ENCODE assay signal across 8 mouse cellular contexts in genomic region chr8:95429945-95430344, GRCm38 (mm10). TPM values are rescaled to one million over a fixed set of nuclear protein-coding genes. Genes with fewer than 3 reads are reported as not detected.
DNase-seq lines count a peak whose midpoint lies in the region; ATAC-seq and TF ChIP-seq lines count a peak whose summit lies in the region.
"Had no signal": no experiment of that assay in that cellular context is flagged by ENCODE, and none has a peak within 500 bp of the region (broad histone marks: within the 10 kb centered on the region; RNA-seq: fewer than 3 reads in every experiment).

No protein-coding gene starts in this region.

- in situ Hi-C loops in Patski (cut with MboI; ENCODE audit: low pct_unique_long_range_greater_than_20kb) = loop anchor here (5.0 to 10.0 kb wide), 2 partner anchors 78 to 175 kb away; partner anchors contain the start of gene Mmp15

- H3K36me3 ChIP-seq in hindbrain, embryonic 14.5 days (replicated peaks; ENCODE audit: control insufficient read depth, insufficient read depth) = no peaks in the 10 kb centered on the region
- no peaks in the 10 kb centered on the region for H3K36me3 ChIP-seq in midbrain, postnatal 0 days (ENCODE audit: insufficient read depth, low read length)

- H3K4me3 ChIP-seq in gastrocnemius, adult 2 months = peak overlapping the region; percentile 59
- H3K4me3 ChIP-seq in hindbrain, embryonic 14.5 days (replicated peaks; ENCODE audit: low read length) = no peak overlapping the region
- 0 out of 2 replicates have a peak overlapping the region, but pooled peaks have one; percentile 3 for H3K4me3 ChIP-seq in midbrain, postnatal 0 days (ENCODE audit: low read depth, low read length)

- CTCF ChIA-PET in Patski (lab: Charles Lee) = interaction anchor here (0.7 to 8.9 kb wide), 9 partner anchors 10 to 99 kb away, joined by 3 to 108 read pairs (median 3); partner anchors contain the start of genes Mmp15 and Usb1

- 2% methylated on average over 3 of the region's 3 CpGs for WGBS in hindbrain, embryonic 14.5 days
- WGBS in midbrain, postnatal 0 days = 4% methylated on average over 3 of the region's 3 CpGs

- TF ChIP-seq CTCF in Patski (IDR thresholded peaks at IDR 0.05) = peak; percentile 80
- TF ChIP-seq CTCF in gastrocnemius, adult 2 months (IDR thresholded peaks at IDR 0.05) = peak; percentile 66
- peak; percentile 63 for TF ChIP-seq CTCF in midbrain, postnatal 0 days (IDR thresholded peaks at IDR 0.05)

- intact Hi-C loops in gastrocnemius, adult 2 months (cut with DNase I) = loop anchor here (2.0 to 10.0 kb wide), 3 partner anchors 83 to 185 kb away; partner anchors contain the start of genes Usb1 and Zfp319

- H3K27ac ChIP-seq in gastrocnemius, adult 2 months = peak overlapping the region; percentile 82
- peak overlapping the region; percentile 44 for H3K27ac ChIP-seq in hindbrain, embryonic 14.5 days
- H3K27ac ChIP-seq in midbrain, postnatal 0 days (ENCODE audit: low read depth, low read length) = peak overlapping the region; percentile 47

- POLR2A ChIA-PET in Patski (lab: Charles Lee) = interaction anchor here (1.0 to 1.8 kb wide), 3 partner anchors 44 to 97 kb away, joined by 5 to 6 read pairs (median 5); partner anchors contain the start of genes Usb1 and Zfp319

- no peaks in the 10 kb centered on the region for H3K9me3 ChIP-seq in hindbrain, embryonic 14.5 days (ENCODE audit: control insufficient read depth, low read length)
- no peaks in the 10 kb centered on the region for H3K9me3 ChIP-seq in midbrain, postnatal 0 days (ENCODE audit: low read length)
- H3K9me3 ChIP-seq: megakaryocyte, embryonic 14.5 days had no signal

- H3K9ac ChIP-seq in hindbrain, embryonic 14.5 days = 0 out of 2 replicates have a peak overlapping the region, but pooled peaks have one; percentile 8
- H3K9ac ChIP-seq in midbrain, postnatal 0 days (replicated peaks; ENCODE audit: low read length, poor library complexity, severe bottlenecking) = 0 out of 2 replicates have a peak overlapping the region, but pooled peaks have one; percentile 33

- H3K4me1 ChIP-seq in hindbrain, embryonic 14.5 days (replicated peaks; ENCODE audit: control insufficient read depth, insufficient read depth, low read length) = peaks cover 75% of the 10 kb centered on the region
- H3K4me1 ChIP-seq in midbrain, postnatal 0 days (ENCODE audit: insufficient read depth, low read length) = peaks cover 25% of the 10 kb centered on the region

- H3K27me3 ChIP-seq in Patski = no peaks in the 10 kb centered on the region
- H3K27me3 ChIP-seq in hindbrain, embryonic 14.5 days (ENCODE audit: control insufficient read depth, insufficient read depth, low read length) = no peaks in the 10 kb centered on the region
- no peaks in the 10 kb centered on the region for H3K27me3 ChIP-seq in midbrain, postnatal 0 days (ENCODE audit: insufficient read depth, low read length)
- H3K27me3 ChIP-seq: megakaryocyte, embryonic 14.5 days had no signal

- peak; percentile 41 for ATAC-seq in Patski
- peak; percentile 24; the same call in 1 of the 2 replicates for ATAC-seq in hindbrain, embryonic 14.5 days (ENCODE audit: low FRiP score)
- no peak for ATAC-seq in midbrain, postnatal 0 days (ENCODE audit: low FRiP score)

- no peak for DNase-seq in Patski (ENCODE audit: low read depth, low spot score)
- peak; percentile 17 for DNase-seq in cerebellum, adult 8-10 months
- peak; percentile 69 for DNase-seq in gastrocnemius, adult 2 months
- DNase-seq in hindbrain, embryonic 14.5 days (ENCODE audit: low spot score) = peak; percentile 55
- peak; percentile 44 to 60 for DNase-seq in layer of hippocampus, postnatal 10 days (ENCODE audit: low spot score in 2 of 2)
- peak; percentile 79 for DNase-seq in midbrain, postnatal 0 days (ENCODE audit: low spot score)
- no peak for DNase-seq in thymus, postnatal 14 days

- H3K4me2 ChIP-seq in hindbrain, embryonic 14.5 days (replicated peaks) = peak overlapping the region; percentile 32
- peak overlapping the region; percentile 29 for H3K4me2 ChIP-seq in midbrain, postnatal 0 days (ENCODE audit: low read depth, low read length, poor library complexity, severe bottlenecking)

RNA-seq across cellular contexts. Expression of gene Cfap20, which starts 4.7 kb away (rescaled TPM):
- 64.5 TPM for polyA plus RNA-seq in Patski (2021)
- 1 to 10 TPM; 6.5 TPM for total RNA-seq in gastrocnemius, adult 2 months (2021)
- 128 and 139 TPM in 2 replicates for polyA plus RNA-seq in hindbrain, embryonic 14.5 days (2014; fragmentation: Nextera tagmentation; extraction: Ambion mirVana)
- total RNA-seq in layer of hippocampus, postnatal 10 days (2021) = 10 to 100 TPM; 64.1 to 67.9 TPM
- 71.9 and 80.4 TPM in 2 replicates for total RNA-seq in midbrain, postnatal 0 days (2014; rRNA removed)
- 119 and 129 TPM in 2 replicates for polyA plus RNA-seq in midbrain, postnatal 0 days (2015; fragmentation: Nextera tagmentation; extraction: Ambion mirVana)

RNA-seq across cellular contexts. Expression of gene Csnk2a2, which starts 59.9 kb away (rescaled TPM):
- 87.3 TPM for polyA plus RNA-seq in Patski (2021)
- 10 to 100 TPM; 23.1 to 23.7 TPM for total RNA-seq in gastrocnemius, adult 2 months (2021)
- 15.8 and 16.1 TPM in 2 replicates for polyA plus RNA-seq in hindbrain, embryonic 14.5 days (2014; fragmentation: Nextera tagmentation; extraction: Ambion mirVana)
- total RNA-seq in layer of hippocampus, postnatal 10 days (2021) = 10 to 100 TPM; 73.8 to 80.8 TPM
- 19.8 and 28.1 TPM in 2 replicates for total RNA-seq in midbrain, postnatal 0 days (2014; rRNA removed)
- 8.1 and 9.6 TPM in 2 replicates for polyA plus RNA-seq in midbrain, postnatal 0 days (2015; fragmentation: Nextera tagmentation; extraction: Ambion mirVana)

Comparison
In these comparisons a context has a peak if more than half of its experiments do, and no peak if none do; other contexts are left out.
1. DNase-seq: peak in cerebellum, adult 8-10 months (single experiment), gastrocnemius, adult 2 months (single experiment), hindbrain, embryonic 14.5 days (single experiment), layer of hippocampus, postnatal 10 days (2 of 2) and midbrain, postnatal 0 days (single experiment); none in Patski (single experiment) and thymus, postnatal 14 days (single experiment).
2. Peak in every context shown above with its lines, with median percentiles within 50 percentile points of each other: CTCF ChIP-seq and H3K27ac ChIP-seq.